Mouse (Mus musculus) yolk sac, embryonic 10.5 days (tissue): ENCODE data around the gene Zfp318.

Source experiments
- DNase-seq: peaks from one replicate; pipeline ENCODE4 v3.0.0-alpha.2; 2017; ENCODE audit warnings: low spot score

Zfp318 gene

DNA sequence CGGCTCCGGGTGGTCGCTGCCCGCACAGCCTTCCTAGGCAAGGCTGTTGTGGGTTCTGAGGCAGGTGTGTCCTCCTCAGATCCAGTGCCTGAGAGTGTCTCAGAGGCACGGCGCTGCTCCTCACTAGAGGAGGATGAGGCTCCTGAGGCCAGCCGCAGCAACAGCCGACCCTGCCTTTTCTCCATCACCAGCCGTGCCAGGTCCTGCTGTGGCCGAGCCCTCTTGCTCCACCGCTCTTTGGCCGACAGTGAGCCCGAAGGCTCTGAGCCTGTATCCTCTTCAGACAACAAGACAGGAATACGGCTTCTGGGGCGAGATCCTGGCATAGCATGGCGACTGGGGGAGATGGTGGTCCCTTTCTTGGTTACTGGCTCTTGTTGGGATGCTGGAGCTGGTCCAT is 62.7 kb downstream of the Zfp318 start:
- no peak for DNase-seq

DNA sequence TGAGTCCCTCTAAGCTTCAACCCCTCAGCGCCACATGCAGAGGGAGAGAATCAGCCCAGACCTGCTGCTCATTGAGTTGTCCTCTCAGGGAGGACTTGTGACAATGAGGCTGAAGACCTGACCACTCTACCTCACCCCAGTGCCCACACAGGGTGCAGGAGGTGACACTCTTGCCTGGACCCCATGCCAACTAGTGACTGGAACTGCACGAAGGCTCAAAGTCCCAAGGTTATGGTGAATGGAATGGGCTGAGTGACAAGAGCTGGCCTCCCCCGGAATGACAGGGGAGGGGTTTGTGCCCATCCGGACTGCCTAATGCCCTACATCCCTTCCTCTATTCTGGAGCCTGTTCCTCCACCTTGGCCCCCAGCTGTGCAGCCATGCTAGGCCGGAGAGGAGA is 69.2 kb downstream of the Zfp318 start:
- DNase-seq = no peak

- DNase-seq = no peak
Observed at GRCm38 (mm10) chr17:46453302-46453948, 69.9 kb downstream of the Zfp318 start.

- no peak for DNase-seq
Observed at GRCm38 (mm10) chr17:46453970-46454411, 70.5 kb downstream of the Zfp318 start.

DNA sequence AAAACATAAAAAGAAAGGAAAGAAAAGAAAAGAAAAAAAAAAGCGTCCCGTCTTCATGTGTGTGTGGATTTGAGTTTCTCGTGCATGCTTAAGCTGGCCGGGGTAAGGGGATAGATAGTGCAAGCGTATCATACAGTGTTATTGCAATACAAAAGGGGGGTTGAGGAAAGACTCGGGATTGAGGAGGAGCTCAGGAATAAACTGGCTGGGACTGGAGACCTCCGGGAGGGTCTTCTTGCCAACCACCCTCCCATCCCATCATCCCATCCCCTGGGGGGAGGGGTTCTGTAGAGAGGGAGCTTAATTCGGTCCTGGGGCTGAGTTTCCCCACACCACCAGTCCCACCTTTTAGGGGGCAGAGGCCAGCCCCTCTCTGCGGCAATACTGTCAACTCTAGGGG is 71.0 kb downstream of the Zfp318 start:
- DNase-seq = no peak

GRCm38 (mm10) chr17:46455110-46455691 is 71.7 kb downstream of the Zfp318 start:
- DNase-seq = no peak

DNA sequence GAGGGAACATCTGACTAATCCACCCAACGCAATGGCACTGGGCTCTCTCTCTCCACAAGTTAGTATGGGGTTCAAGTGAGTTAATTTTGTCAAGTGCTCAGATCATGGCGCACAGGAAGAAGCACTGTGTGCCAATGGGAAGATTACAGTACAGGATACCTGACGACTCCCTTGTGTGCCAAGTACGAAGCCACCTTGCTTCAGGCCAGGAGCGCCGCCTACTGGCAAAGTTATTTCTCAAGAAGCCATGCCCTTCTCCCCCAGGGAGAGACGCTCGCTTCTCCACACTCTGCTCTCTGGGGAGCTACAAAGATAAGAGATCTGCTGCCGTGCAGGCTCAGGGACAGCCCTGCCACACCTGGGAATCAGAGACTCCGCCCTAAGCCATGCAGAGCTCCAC is 74.3 kb downstream of the Zfp318 start:
- no peak for DNase-seq

- no peak for DNase-seq
Observed at GRCm38 (mm10) chr17:46458439-46458838, 74.9 kb downstream of the Zfp318 start.

GRCm38 (mm10) chr17:46460673-46461072 is 77.1 kb downstream of the Zfp318 start:
- no peak for DNase-seq

DNA sequence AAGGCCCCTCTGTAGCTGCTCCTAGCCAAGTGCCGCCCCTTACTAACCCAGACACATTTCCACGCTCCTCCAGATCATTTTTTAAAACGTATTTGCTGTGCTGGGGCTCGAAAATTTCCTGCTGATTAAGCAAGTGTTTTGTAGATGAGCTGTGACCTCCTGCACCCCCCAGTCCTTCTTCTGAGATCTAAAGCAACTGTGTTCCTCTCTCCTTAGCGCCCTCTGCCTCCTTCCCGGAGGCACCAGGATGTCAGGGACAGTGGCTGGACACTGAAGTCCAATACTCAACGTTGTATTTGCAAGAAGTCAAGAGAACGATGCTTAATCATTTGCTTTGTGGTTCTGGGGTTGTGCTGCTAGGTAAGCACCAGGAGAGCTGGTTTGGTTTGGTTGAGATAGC is 77.8 kb downstream of the Zfp318 start:
- DNase-seq = no peak

- no peak for DNase-seq
Observed at GRCm38 (mm10) chr17:46462226-46462625, 78.7 kb downstream of the Zfp318 start.

DNA sequence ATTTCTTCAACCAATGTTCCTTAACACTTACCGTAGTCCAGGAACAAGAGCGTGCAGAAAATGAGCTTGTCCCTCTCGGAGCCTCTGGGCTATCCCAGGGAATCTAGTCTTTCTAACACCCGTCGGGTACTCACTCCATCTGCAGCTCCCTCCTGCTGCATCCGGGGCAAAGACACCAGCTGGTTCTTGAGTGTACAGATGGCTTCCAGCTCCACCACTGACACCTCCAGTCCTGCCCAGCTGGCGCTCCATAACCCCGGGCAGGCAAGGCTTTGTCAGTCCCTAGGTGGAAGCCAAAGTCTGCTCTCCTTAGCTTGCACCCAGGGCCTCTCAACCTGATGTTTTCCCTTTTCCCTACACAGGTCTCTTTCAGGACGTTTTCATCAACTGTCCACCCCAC is 84.3 kb downstream of the Zfp318 start:
- no peak for DNase-seq
